Mouse (Mus musculus): ENCODE measurements around the gene Lrfn1.
"Not testable (repeated sequence)": the region's sequence is repeated elsewhere in the genome, so short reads cannot be mapped to it uniquely, and the experiment has no call there.

The Lrfn1 gene

DNA sequence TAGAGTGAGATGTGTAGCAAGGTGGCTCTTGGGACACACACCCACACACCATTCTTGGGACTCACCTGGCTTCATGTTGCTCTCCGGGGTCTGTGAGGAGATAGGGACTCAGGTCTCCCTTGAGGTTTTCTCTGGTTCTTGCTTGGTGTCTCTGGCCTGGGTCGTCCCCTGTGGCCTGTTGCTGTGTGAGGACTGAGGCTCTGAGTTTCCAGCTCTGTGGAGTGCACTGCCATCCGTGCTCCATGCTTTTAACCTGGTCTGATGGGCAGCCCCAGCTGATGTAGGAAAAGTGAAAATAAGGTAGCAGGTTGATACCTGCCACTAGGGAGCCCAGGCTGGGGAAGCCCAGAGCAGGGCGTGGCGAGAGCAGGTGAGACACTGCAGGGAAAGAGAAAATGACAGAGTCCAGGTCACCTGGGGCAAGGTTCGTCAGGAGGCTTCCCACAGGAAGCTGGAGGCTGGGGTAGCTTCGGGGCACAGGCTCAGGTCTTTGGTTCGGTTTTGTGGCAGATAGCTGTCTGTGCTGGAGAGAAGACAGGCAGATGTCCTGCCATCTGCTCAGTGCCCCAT is 58.7 kb downstream of the Lrfn1 start, which contains the start of gene Ifnl2:
Gene Ifnl2 (minus strand): TSS at position 51 of the 570 bp plus-strand sequence.
- not testable (repeated sequence) for DNase-seq (ENCODE audit: low read depth, low spot score)

DNA sequence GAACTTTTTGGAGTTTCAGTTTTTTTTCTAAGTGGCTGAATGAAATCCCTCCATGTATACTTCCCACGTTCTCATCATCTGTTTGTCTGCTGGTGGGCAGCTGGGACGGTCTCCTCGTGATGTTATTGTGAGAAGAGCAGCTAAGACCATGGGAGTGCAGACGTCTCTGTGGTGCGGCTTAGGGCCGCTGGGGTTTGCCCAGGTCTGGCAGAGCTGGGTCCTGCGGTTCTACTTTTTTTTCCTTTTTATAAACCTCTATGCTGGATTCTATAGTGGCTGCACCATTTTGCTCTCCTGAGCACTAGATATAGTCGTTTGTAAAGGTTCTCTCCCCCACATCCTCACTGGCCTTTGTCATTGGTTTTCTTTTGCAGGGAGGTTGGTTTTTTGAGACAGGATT is 59.7 kb downstream of the Lrfn1 start:
- DNase-seq (ENCODE audit: low read depth, low spot score): no peak

Measured in brain, embryonic 18.5 days (tissue).